Mouse (Mus musculus): ENCODE data around the gene Rprm.

DNA sequence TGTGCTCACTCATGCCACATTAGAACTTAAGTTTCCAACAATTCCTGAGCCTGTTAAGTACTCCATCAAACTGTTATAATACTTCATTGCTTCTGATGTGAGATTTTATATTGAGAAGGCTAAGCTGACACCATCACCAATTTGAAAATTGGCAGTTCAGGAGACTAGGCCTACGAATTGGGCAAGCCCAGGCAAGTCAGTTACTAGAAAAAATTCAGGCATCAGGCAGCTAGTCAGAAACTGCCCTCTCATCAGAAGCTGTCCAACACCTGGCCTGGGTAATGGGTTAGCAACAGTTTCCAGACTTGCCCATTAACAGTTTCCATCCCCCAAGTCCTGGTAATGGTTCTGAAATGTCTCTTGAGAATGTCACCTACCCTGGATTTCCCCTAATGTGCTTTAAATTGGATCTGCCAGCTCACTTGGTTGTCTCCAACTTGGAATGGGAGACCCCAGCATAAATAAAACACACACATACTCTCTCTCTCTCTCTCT, 20.9 kb upstream of the Rprm start:
- no peak for TF ChIP-seq MAFK (IDR thresholded peaks at IDR 0.05; ENCODE audit: insufficient read depth, low read depth, low read length)
- no peak for TF ChIP-seq ZC3H11A (IDR thresholded peaks at IDR 0.05; ENCODE audit: borderline replicate concordance, low read depth, low read length)

Data from ES-E14 (cell line).